Mouse (Mus musculus) liver, embryonic 14.5 days (tissue): ENCODE data around the gene Adm2.

Experiments
- CTCF ChIP-seq: IDR thresholded peaks from 2 replicates; pipeline ENCODE4 v1.5.1; 2016; ENCODE audit warnings: antibody characterized with exemption, low read depth, control low read depth
- EP300 ChIP-seq: IDR thresholded peaks from 2 replicates; pipeline ENCODE4 v1.6.1; 2016; ENCODE audit warnings: antibody characterized with exemption, low read depth

GRCm38 (mm10) chr15:89352795-89353194, 30.3 kb downstream of the Adm2 start:
- TF ChIP-seq CTCF (no peak), EP300 (no peak)
